20 mouse cellular contexts compared by ENCODE assay signal in genomic region chr14:29277701-29278100, GRCm38 (mm10).
A peak's percentile ranks its signal among the peaks of the same experiment; 100 is the strongest.
DNase-seq lines count a peak whose midpoint lies in the region; ATAC-seq and TF ChIP-seq lines count a peak whose summit lies in the region.
"Had no signal": no experiment of that assay in that cellular context is flagged by ENCODE, and none has a peak within 500 bp of the region (broad histone marks: within the 10 kb centered on the region; RNA-seq: fewer than 3 reads in every experiment).

No protein-coding gene starts in this region.

- H3K27ac ChIP-seq in embryonic facial prominence, embryonic 13.5 days: peak overlapping the region; percentile 45; the same call in 1 of the 2 replicates
- H3K27ac ChIP-seq in embryonic facial prominence, embryonic 10.5 days (replicated peaks): no peak overlapping the region
- H3K27ac ChIP-seq in limb, embryonic 14.5 days (replicated peaks; ENCODE audit: low read depth, low read length): no peak overlapping the region
- H3K27ac ChIP-seq in limb, embryonic 10.5 days: no peak overlapping the region
- H3K27ac ChIP-seq: forebrain, embryonic 12.5 days; heart, embryonic 10.5 days; hindbrain, embryonic 15.5 days had no signal

- DNase-seq in embryonic facial prominence, embryonic 10.5 days (ENCODE audit: low spot score): no peak
- DNase-seq in heart, postnatal 14 days: peak; percentile 2 to 4
- no peak for DNase-seq in heart, postnatal 25 days (ENCODE audit: low spot score)
- peak; percentile 13 for DNase-seq in limb, embryonic 14.5 days (ENCODE audit: low spot score)
- no peak for DNase-seq in limb, embryonic 10.5 days (ENCODE audit: low spot score)
- peak; percentile 3 for DNase-seq in skeletal muscle tissue, adult 2 months (ENCODE audit: low read depth, low spot score)
- DNase-seq in cerebellum, adult 8-10 months: no peak
- DNase-seq: adrenal gland, adult 8-10 months; B cell, adult 2 months; cerebellum, adult 11 months; cerebellum, adult 9-10 months; cerebellum, postnatal 25 days had no signal

- H3K4me3 ChIP-seq in embryonic facial prominence, embryonic 13.5 days: no peak overlapping the region
- no peak overlapping the region for H3K4me3 ChIP-seq in embryonic facial prominence, embryonic 10.5 days
- H3K4me3 ChIP-seq in limb, embryonic 14.5 days (replicated peaks; ENCODE audit: low read length): no peak overlapping the region
- no peak overlapping the region for H3K4me3 ChIP-seq in limb, embryonic 10.5 days
- H3K4me3 ChIP-seq: forebrain, embryonic 12.5 days; heart, embryonic 10.5 days; hindbrain, embryonic 15.5 days had no signal

- intact Hi-C loops in heart, postnatal 14 days (cut with DNase I): no loop called here
- intact Hi-C loops in heart, postnatal 25 days (cut with DNase I): no loop called here

- TF ChIP-seq POLR2A in limb, embryonic 14.5 days (IDR thresholded peaks at IDR 0.05; ENCODE audit: borderline replicate concordance, extremely low read depth, insufficient read depth, insufficient read length): no peak

- no peaks in the 10 kb centered on the region for H3K27me3 ChIP-seq in embryonic facial prominence, embryonic 13.5 days
- no peaks in the 10 kb centered on the region for H3K27me3 ChIP-seq in embryonic facial prominence, embryonic 10.5 days (replicated peaks; ENCODE audit: low read depth, poor library complexity, severe bottlenecking)
- H3K27me3 ChIP-seq in limb, embryonic 14.5 days (ENCODE audit: control insufficient read depth, insufficient read depth, low read length): no peaks in the 10 kb centered on the region
- H3K27me3 ChIP-seq in limb, embryonic 10.5 days (ENCODE audit: low read depth, poor library complexity, severe bottlenecking): no peaks in the 10 kb centered on the region
- H3K27me3 ChIP-seq: forebrain, embryonic 12.5 days; hindbrain, embryonic 15.5 days had no signal

- peaks cover 15% of the 10 kb centered on the region; the same call in 1 of the 2 replicates for H3K4me1 ChIP-seq in embryonic facial prominence, embryonic 13.5 days
- no peaks in the 10 kb centered on the region for H3K4me1 ChIP-seq in embryonic facial prominence, embryonic 10.5 days
- H3K4me1 ChIP-seq in limb, embryonic 14.5 days (ENCODE audit: control insufficient read depth, insufficient read depth, low read length): no peaks in the 10 kb centered on the region
- H3K4me1 ChIP-seq in limb, embryonic 10.5 days: no peaks in the 10 kb centered on the region
- H3K4me1 ChIP-seq: forebrain, embryonic 12.5 days; heart, embryonic 10.5 days; hindbrain, embryonic 15.5 days had no signal

- H3K4me2 ChIP-seq in embryonic facial prominence, embryonic 13.5 days: no peak overlapping the region
- no peak overlapping the region for H3K4me2 ChIP-seq in limb, embryonic 14.5 days (replicated peaks; ENCODE audit: low read depth, low read length, severe bottlenecking)
- H3K4me2 ChIP-seq: forebrain, embryonic 12.5 days; hindbrain, embryonic 15.5 days had no signal

- no peak for ATAC-seq in embryonic facial prominence, embryonic 13.5 days (ENCODE audit: insufficient number of reproducible peaks, insufficient read depth, low FRiP score, low TSS enrichment, low read depth)
- ATAC-seq in limb, embryonic 14.5 days (ENCODE audit: low FRiP score, low read depth): no peak
- ATAC-seq: CD4-positive, CD25-positive, alpha-beta regulatory T cell, adult 4 months; forebrain, embryonic 16.5 days; intestine, embryonic 16.5 days had no signal

- no peaks in the 10 kb centered on the region for H3K9me3 ChIP-seq in embryonic facial prominence, embryonic 13.5 days
- no peaks in the 10 kb centered on the region for H3K9me3 ChIP-seq in embryonic facial prominence, embryonic 10.5 days
- H3K9me3 ChIP-seq in limb, embryonic 14.5 days (ENCODE audit: control insufficient read depth, low read length): no peaks in the 10 kb centered on the region
- H3K9me3 ChIP-seq in limb, embryonic 10.5 days (replicated peaks): no peaks in the 10 kb centered on the region
- H3K9me3 ChIP-seq: forebrain, embryonic 12.5 days; heart, embryonic 10.5 days; hindbrain, embryonic 15.5 days had no signal

- H3K9ac ChIP-seq in embryonic facial prominence, embryonic 13.5 days: no peak overlapping the region
- no peak overlapping the region for H3K9ac ChIP-seq in limb, embryonic 14.5 days (ENCODE audit: low read depth, low read length, severe bottlenecking)
- H3K9ac ChIP-seq: forebrain, embryonic 12.5 days; hindbrain, embryonic 15.5 days had no signal

- H3K36me3 ChIP-seq in embryonic facial prominence, embryonic 13.5 days: no peaks in the 10 kb centered on the region
- H3K36me3 ChIP-seq in embryonic facial prominence, embryonic 10.5 days (replicated peaks): no peaks in the 10 kb centered on the region
- H3K36me3 ChIP-seq in limb, embryonic 14.5 days (ENCODE audit: control insufficient read depth, insufficient read depth, low read length): no peaks in the 10 kb centered on the region
- H3K36me3 ChIP-seq in limb, embryonic 10.5 days: no peaks in the 10 kb centered on the region
- H3K36me3 ChIP-seq: forebrain, embryonic 12.5 days; G1E; heart, embryonic 10.5 days; hindbrain, embryonic 15.5 days had no signal

- WGBS in embryonic facial prominence, embryonic 13.5 days: 48% methylated on average over 2 of the region's 2 CpGs
- 64% methylated on average over 2 of the region's 2 CpGs for WGBS in embryonic facial prominence, embryonic 10.5 days
- WGBS in limb, embryonic 14.5 days: 57% methylated on average over 2 of the region's 2 CpGs
- 79% methylated on average over 2 of the region's 2 CpGs for WGBS in limb, embryonic 10.5 days

Comparison
In these comparisons a context has a peak if more than half of its experiments do, and no peak if none do; other contexts are left out.
1. DNase-seq: peak in heart, postnatal 14 days (2 of 2), limb, embryonic 14.5 days (single experiment) and skeletal muscle tissue, adult 2 months (single experiment); none in embryonic facial prominence, embryonic 10.5 days (single experiment), heart, postnatal 25 days (single experiment), limb, embryonic 10.5 days (single experiment) and cerebellum, adult 8-10 months (single experiment).